Mouse (Mus musculus): ENCODE results near the gene Fgd6. TPM values are rescaled to one million over a fixed set of nuclear protein-coding genes. Genes with fewer than 3 reads are reported as not detected.

Gene Fgd6
- total RNA-seq, 2 experiments from 2014 or later: 8.8 to 10.6 TPM

DNA sequence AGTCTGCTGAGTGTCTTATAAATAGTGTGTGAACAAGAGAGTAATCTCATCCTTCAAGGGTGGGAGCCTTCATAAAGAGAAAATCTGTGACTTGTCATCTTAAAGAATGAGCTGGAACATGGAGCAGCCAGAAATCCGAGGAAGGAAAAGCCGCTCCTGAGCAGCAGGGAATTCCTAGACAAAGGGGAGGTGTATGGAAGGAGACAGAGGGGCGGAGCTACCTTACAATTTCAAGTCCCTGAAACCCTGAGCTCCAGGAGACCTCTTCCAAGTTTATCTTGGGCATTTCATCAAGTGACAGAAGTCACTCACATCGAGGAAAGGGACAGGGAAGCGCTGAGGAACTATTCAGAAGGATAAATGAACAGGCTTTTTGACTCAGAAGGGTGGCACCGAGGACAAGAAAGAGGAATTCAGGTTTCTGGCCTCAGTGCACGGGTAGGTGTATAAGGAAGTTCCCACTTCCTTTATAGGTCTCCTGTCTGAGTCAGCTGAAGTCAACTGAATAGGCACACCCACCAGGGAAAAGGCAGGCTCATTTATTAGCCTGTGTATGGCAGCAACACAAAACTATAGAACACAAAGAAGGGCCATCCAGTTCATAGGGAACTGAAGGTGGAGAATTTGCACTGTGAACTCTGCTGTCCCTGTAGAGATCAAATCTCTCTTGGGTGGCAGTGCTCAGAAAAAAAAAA, 46.4 kb downstream of the Fgd6 start:
- intact Hi-C loops (cut with DNase I): no loop called here
- peak in 1 of 2 experiments; percentile 20 for DNase-seq (ENCODE audit: low spot score in 2 of 2)

DNA sequence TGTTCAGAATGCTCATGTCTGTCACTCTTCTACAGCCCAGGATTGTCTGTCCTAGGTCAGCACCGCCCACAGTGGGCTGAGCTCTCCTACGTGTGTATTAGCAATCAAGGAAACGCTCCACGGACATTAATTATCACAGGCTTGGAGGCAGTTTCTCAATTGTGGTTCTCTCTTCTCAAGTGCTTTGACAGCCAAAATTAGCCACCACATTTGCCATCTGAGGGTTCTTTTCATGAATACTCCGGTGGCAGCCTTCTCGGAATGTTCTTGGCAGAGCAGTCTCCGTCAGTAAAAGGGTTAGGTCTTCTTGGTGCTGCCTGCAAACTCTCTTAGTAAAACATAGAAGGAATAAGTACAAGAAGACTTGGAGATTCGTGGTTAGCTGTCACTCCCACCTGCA, 50.5 kb downstream of the Fgd6 start:
- DNase-seq (ENCODE audit: low spot score in 2 of 2): peak; percentile 16 to 42
- intact Hi-C loops (cut with DNase I): no loop called here

DNA sequence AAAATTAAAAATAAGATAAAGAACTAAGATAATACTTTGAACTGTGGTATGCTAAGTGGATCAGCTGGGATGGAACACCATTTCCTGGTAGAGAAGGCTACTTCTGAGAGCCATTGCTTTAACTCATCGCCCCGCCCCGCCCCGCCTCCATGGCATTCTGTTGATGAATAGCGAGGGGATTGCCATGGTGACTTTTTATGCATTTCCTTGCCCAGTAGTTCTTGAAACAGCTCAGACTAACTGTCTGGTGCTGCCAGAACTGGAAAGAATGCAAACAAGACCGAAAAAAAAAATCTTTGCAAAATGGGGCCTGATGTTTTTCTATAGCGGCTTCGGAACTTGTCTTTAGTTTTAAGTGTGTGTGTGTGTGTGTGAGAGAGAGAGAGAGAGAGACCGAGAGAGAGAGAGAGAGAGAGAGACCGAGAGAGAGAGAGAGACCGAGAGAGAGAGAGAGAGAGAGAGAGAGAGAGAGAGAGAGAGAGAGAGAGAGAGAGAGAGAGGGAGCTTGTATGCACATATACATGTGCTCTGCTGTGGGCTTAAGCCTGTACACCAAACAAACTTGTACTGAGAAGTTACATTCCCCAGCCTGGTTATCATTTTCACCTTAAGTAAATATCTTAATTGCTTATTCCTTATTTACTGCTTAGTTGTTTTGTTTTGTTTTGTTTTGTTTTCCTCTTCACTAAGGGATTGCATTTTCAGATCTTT, 51.7 kb downstream of the Fgd6 start:
- intact Hi-C loops (cut with DNase I): no loop called here
- peak in 1 of 2 experiments; percentile 30 for DNase-seq (ENCODE audit: low spot score in 2 of 2)

DNA sequence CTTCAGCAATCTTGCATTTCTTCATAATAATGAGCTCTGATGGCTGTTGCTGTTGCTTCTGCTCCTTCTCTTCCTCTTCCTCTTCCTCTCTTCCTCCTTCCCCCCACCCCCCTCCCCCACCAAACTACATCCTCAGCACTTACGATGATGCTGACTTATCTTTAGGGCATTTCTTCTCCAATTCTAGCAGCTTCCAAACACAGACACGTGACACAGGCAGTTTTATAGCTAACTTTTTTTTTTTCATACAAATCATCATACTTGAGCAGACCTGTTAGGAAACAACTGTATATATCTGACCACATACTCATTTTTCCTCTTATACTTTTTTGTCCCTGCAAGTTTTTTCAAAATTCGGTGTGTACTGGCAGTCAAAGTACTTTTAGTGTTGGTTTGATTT, 54.2 kb downstream of the Fgd6 start:
- intact Hi-C loops (cut with DNase I): no loop called here
- no peak for DNase-seq (ENCODE audit: low spot score in 2 of 2)

DNA sequence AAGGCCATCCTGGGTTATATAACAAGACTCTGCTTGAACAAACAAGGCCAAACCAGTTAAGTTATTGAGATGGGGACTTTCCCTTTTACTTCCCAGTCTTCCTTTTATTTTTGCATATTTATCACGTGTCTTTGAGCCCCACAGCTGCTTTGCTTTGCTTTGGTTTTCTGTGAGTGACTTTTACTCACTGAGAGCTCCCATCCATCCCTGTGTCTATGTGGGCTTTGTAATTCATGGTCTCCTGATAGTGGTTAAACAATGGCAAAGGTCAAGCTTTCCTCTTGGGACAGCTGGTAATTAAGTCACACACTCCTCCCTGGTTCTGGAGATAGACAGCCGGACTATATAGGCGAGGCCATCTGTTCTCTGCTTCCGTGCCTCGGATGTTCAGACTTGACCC, 57.7 kb downstream of the Fgd6 start:
- DNase-seq (ENCODE audit: low spot score in 2 of 2): no peak
- intact Hi-C loops (cut with DNase I): no loop called here

DNA sequence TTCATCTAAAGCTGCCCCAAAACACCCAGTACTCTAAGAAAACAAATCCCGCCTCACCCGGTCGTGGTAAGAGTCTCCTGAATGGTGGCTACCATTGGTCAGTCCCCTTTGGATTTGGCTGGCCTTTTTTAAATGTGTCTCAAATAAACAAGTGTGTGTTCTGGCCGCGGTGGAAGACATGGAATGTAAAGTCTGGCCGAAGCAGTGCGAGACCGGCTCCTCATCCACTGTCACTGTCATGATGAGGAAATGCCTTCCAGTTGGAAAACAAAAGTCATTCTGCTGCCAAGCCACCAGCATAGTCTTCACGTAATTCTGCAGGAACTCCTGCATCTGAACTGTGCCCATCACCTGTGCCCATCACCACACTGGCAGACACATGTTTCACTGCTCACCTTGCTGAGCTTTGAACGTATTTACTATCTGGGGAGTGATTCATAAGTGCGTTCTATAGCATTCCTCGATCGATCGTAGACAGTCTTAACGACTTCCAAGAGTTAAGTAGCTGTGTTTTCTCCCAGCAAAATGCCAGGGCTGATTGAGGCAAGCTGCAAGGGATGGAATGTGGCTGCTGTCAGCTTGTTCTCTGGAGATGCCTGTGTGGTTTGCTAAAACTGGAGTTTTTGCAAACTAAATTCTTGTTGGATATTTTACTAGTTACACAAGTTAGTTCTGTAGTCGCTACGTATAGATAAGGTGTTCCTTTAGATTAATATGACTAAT, 60.1 kb downstream of the Fgd6 start:
- no peak for DNase-seq (ENCODE audit: low spot score in 2 of 2)
- intact Hi-C loops (cut with DNase I): no loop called here

GRCm38 (mm10) chr10:94097081-94097845, 61.5 kb downstream of the Fgd6 start:
- no peak for DNase-seq (ENCODE audit: low spot score in 2 of 2)
- intact Hi-C loops (cut with DNase I): no loop called here

DNA sequence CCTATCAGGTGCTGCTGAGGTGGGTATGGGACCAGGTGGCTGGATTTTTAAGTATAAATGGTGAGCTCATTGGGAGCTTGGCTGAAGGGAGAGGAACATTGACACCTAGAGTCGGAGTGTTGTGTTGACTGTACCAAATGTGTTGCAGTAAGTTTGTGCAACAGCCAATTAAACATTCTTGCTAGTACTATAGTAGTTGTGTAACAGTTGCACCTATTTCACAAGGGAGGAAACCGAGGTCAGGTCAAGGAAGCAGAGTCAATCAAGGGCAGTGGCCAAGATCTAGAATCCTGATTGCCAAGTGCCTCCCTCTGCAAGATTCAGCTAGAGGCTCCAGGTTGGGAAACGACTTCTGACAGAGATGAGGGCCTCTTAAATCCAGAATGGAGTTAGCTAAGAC, 62.3 kb downstream of the Fgd6 start:
- DNase-seq (ENCODE audit: low spot score in 2 of 2): no peak
- intact Hi-C loops (cut with DNase I): no loop called here

- intact Hi-C loops (cut with DNase I): no loop called here
- no peak for DNase-seq (ENCODE audit: low spot score in 2 of 2)
Observed at GRCm38 (mm10) chr10:94105498-94105897, 69.7 kb downstream of the Fgd6 start.

DNA sequence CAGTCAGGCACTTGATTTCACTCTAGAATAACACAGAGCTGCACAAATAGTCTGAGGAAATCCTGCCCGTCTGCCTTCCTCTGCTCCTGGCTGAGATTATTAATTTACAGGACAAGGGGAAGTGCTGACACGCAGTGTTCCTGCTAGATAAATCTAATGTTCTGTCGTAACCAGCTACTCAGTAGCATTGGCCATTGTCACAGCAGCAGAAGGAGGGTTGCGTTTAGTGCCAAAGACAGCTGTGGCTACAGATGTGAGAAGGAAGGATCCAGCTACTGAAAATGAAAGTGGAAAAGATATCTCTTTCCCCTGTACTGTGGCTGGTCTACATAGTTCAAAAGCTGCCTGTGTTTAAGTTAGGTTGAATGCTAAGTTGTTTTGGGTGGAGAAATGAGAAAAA, 71.4 kb downstream of the Fgd6 start:
- intact Hi-C loops (cut with DNase I): no loop called here

GRCm38 (mm10) chr10:94107607-94108006, 71.8 kb downstream of the Fgd6 start:
- intact Hi-C loops (cut with DNase I): no loop called here
- DNase-seq (ENCODE audit: low spot score in 2 of 2): no peak

More for the DNA sequence above, 71.4 kb downstream of the Fgd6 start:
- DNase-seq (ENCODE audit: low spot score in 2 of 2): no peak

- intact Hi-C loops (cut with DNase I): no loop called here
- no peak for DNase-seq (ENCODE audit: low spot score in 2 of 2)
Observed at GRCm38 (mm10) chr10:94108791-94109190, 73.0 kb downstream of the Fgd6 start.

GRCm38 (mm10) chr10:94110834-94111754, 75.3 kb downstream of the Fgd6 start:
- DNase-seq (ENCODE audit: low spot score in 2 of 2): no peak
- intact Hi-C loops (cut with DNase I): no loop called here

DNA sequence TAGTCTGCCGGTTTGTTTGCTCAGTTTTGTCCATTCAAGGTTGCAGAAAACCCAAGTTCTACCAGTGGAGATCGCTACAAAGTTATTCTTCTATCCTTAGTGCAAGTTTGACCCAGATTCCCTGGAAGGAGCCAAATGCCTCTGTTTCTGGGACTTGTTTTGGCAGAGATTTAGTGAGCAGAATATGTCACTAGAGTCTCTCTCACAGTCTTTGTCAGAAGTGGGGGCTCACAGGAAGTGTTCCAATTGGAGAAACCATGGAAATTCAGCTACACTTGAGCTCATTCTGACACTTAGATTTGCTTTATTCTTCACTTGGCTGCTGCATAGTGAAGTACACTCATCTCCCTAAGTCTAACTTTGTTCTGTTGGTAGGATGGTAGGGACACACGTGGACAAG, 76.4 kb downstream of the Fgd6 start:
- intact Hi-C loops (cut with DNase I): no loop called here

DNA sequence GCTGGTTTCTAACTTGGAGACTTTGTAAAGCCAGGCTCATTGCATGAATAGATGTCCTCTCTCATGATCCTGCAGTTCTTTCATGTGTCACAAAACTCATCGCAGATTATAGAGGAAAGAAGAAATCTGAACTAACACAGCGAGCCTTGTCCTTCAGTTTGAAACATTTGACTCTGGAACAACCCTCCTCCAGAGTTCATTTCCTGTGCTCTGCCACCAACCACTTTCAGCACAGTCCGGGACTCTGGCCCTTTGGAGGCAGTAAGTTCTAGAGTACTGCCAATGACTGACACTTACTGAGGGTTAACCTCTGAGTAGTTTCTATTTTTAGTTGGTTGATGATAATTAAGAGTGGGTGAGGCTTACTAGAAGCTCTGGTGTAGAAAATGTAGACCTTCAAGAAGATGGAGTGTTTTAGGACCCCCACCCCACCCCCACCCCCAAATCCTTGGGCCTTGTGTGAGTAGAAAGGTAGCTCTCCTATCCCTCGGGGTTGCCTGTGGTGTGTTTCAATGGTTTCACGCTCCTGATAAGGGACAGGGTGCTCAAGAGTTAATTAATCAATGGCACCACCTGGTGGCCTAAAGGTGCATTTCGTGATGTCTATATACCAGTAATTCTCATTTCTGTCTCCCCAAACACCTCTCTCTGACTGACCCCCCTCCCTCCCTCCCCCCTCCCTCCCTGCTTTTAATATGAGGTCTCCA, 80.2 kb downstream of the Fgd6 start:
- DNase-seq (ENCODE audit: low spot score in 2 of 2): peak; percentile 81 to 83
- intact Hi-C loops (cut with DNase I): loop anchor here (1.0 to 5.0 kb wide), 3 partner anchors 81 to 297 kb away; partner anchors contain the start of gene Vezt

More for the DNA sequence above, 76.4 kb downstream of the Fgd6 start:
- peak in 1 of 2 experiments; percentile 65 for DNase-seq (ENCODE audit: low spot score in 2 of 2)

GRCm38 (mm10) chr10:94116781-94117340, 81.1 kb downstream of the Fgd6 start:
- DNase-seq (ENCODE audit: low spot score in 2 of 2): no peak
- intact Hi-C loops (cut with DNase I): loop anchor here (1.0 to 5.0 kb wide), 3 partner anchors 82 to 298 kb away; partner anchors contain the start of gene Vezt

DNA sequence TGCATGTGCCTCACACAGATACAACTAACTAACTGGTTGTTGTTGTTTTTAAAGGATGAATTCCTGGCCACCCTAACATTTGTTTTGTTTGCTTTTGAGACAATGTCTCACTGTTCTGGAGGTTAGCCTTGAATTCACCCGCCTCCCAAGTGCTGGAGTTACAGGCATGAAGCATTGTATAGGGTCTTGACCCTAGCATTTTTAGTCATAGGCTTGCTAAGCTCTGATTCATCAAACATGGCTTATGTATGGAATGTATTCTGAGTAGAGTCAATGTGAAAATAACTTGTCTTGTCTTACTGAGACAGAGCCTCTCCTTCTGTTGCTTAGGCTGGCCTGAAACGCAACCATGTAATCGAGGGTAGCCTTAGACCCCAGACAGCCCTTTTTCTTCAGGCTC, 82.1 kb downstream of the Fgd6 start:
- no peak for DNase-seq (ENCODE audit: low spot score in 2 of 2)
- intact Hi-C loops (cut with DNase I): loop anchor here (2.0 to 5.0 kb wide), 2 partner anchors 171 to 299 kb away; no protein-coding TSS in a partner anchor

- DNase-seq (ENCODE audit: low spot score in 2 of 2): no peak
- intact Hi-C loops (cut with DNase I): loop anchor here (5.0 kb wide), 1 partner anchor 172 kb away; no protein-coding TSS in a partner anchor
Observed at GRCm38 (mm10) chr10:94118993-94119392, 83.2 kb downstream of the Fgd6 start.
